Mouse (Mus musculus): Measurements from ENCODE around the gene Srrd. TPM values are rescaled to one million over a fixed set of nuclear protein-coding genes. Genes with fewer than 3 reads are reported as not detected.

Srrd gene
- polyA plus RNA-seq, 1 experiment from 2014 or later: 61.9 TPM

GRCm38 (mm10) chr5:112355910-112356309 lies 13.1 kb upstream of the Srrd start, which contains the start of gene Gm6583:
Gene Gm6583, minus strand, starts transcription at chr5:112356033.
- no peak within 1 kb of the TSS for H3K4me3 ChIP-seq (replicated peaks)
- no peaks in the 10 kb centered on the region for H3K4me1 ChIP-seq
- H3K36me3 ChIP-seq: peaks cover 59% of the 10 kb centered on the region
- H3K9me3 ChIP-seq (replicated peaks): no peaks in the 10 kb centered on the region
- WGBS: 61% methylated on average over 13 of the region's 13 CpGs
- no peak within 1 kb of the TSS for H3K4me2 ChIP-seq
- H3K9ac ChIP-seq (replicated peaks): no peak within 1 kb of the TSS
- H3K27me3 ChIP-seq (replicated peaks): no peaks in the 10 kb centered on the region
- no peak for ATAC-seq (ENCODE audit: low FRiP score)
- no peak within 1 kb of the TSS for H3K27ac ChIP-seq (replicated peaks)

- Histone ChIP-seq H3K4me2 (no peak overlapping the region), H3K36me3 (peaks cover 63% of the 10 kb centered on the region), H3K4me3 (replicated peaks) (no peak overlapping the region), H3K27me3 (replicated peaks) (no peaks in the 10 kb centered on the region), H3K4me1 (no peaks in the 10 kb centered on the region), H3K9me3 (replicated peaks) (no peaks in the 10 kb centered on the region), H3K9ac (replicated peaks) (no peak overlapping the region), H3K27ac (replicated peaks) (no peak overlapping the region)
- ATAC-seq (ENCODE audit: low FRiP score): no peak
- WGBS: 88% methylated on average over 6 of the region's 6 CpGs
These were observed 12.7 kb upstream of the Srrd start for GRCm38 (mm10) chr5:112355493-112355892.

GRCm38 (mm10) chr5:112349169-112349568 lies 6.3 kb upstream of the Srrd start:
- no peak for ATAC-seq (ENCODE audit: low FRiP score)
- Histone ChIP-seq H3K36me3 (peaks cover 56% of the 10 kb centered on the region), H3K27me3 (replicated peaks) (no peaks in the 10 kb centered on the region), H3K9ac (replicated peaks) (no peak overlapping the region), H3K4me1 (peaks cover 26% of the 10 kb centered on the region), H3K4me2 (no peak overlapping the region), H3K4me3 (replicated peaks) (no peak overlapping the region), H3K9me3 (replicated peaks) (no peaks in the 10 kb centered on the region), H3K27ac (replicated peaks) (no peak overlapping the region)
- WGBS: 87% methylated on average over 8 of the region's 8 CpGs

- H3K4me2 ChIP-seq: no peak overlapping the region
These were observed 3.5 kb upstream of the Srrd start for GRCm38 (mm10) chr5:112346211-112346965.

GRCm38 (mm10) chr5:112344092-112344960 lies 1.5 kb upstream of the Srrd start:
- Histone ChIP-seq H3K27ac (replicated peaks) (no peak overlapping the region), H3K4me2 (peak overlapping the region; percentile 81; the same call in 1 of the 2 replicates), H3K9ac (replicated peaks) (peak overlapping the region; percentile 23; the same call in 1 of the 2 replicates), H3K4me1 (peaks cover 57% of the 10 kb centered on the region), H3K9me3 (replicated peaks) (no peaks in the 10 kb centered on the region), H3K36me3 (peaks cover 38% of the 10 kb centered on the region), H3K4me3 (replicated peaks) (no peak overlapping the region), H3K27me3 (replicated peaks) (no peaks in the 10 kb centered on the region)
- WGBS: 75% methylated on average over 6 of the region's 6 CpGs
- ATAC-seq (ENCODE audit: low FRiP score): no peak

More at GRCm38 (mm10) chr5:112346211-112346965, 3.5 kb upstream of the Srrd start:
- Histone ChIP-seq H3K4me3 (replicated peaks) (no peak overlapping the region), H3K36me3 (peaks cover 41% of the 10 kb centered on the region), H3K27me3 (replicated peaks) (no peaks in the 10 kb centered on the region), H3K9ac (replicated peaks) (no peak overlapping the region), H3K27ac (replicated peaks) (no peak overlapping the region), H3K4me1 (peaks cover 48% of the 10 kb centered on the region), H3K9me3 (replicated peaks) (no peaks in the 10 kb centered on the region)
- WGBS: 79% methylated on average over 16 of the region's 16 CpGs
- no peak for ATAC-seq (ENCODE audit: low FRiP score)

- peaks cover 37% of the 10 kb centered on the region for H3K36me3 ChIP-seq
- H3K9me3 ChIP-seq (replicated peaks): no peaks in the 10 kb centered on the region
- H3K27ac ChIP-seq (replicated peaks): peak overlapping the region; percentile 56; the same call in 1 of the 2 replicates
- peak overlapping the region; percentile 76 for H3K9ac ChIP-seq (replicated peaks)
- ATAC-seq (ENCODE audit: low FRiP score): peak; percentile 72
- WGBS: 1% methylated on average over 24 of the region's 24 CpGs
- H3K4me2 ChIP-seq: peak overlapping the region; percentile 81
- H3K27me3 ChIP-seq (replicated peaks): no peaks in the 10 kb centered on the region
- peak overlapping the region; percentile 82 for H3K4me3 ChIP-seq (replicated peaks)
- H3K4me1 ChIP-seq: peaks cover 57% of the 10 kb centered on the region
These were observed 360 bp upstream of the Srrd start for GRCm38 (mm10) chr5:112343205-112343595.

GRCm38 (mm10) chr5:112339215-112339614 lies 3.6 kb downstream of the Srrd start:
- H3K4me1 ChIP-seq: peaks cover 31% of the 10 kb centered on the region
- H3K4me3 ChIP-seq (replicated peaks): no peak overlapping the region
- no peak overlapping the region for H3K27ac ChIP-seq (replicated peaks)
- no peak overlapping the region for H3K4me2 ChIP-seq
- no peaks in the 10 kb centered on the region for H3K27me3 ChIP-seq (replicated peaks)
- no peak overlapping the region for H3K9ac ChIP-seq (replicated peaks)
- no peaks in the 10 kb centered on the region for H3K9me3 ChIP-seq (replicated peaks)
- peaks cover 64% of the 10 kb centered on the region for H3K36me3 ChIP-seq
- 71% methylated on average over 7 of the region's 7 CpGs for WGBS
- no peak for ATAC-seq (ENCODE audit: low FRiP score)

- Histone ChIP-seq H3K4me1 (peaks cover 15% of the 10 kb centered on the region), H3K4me3 (replicated peaks) (no peak overlapping the region), H3K36me3 (peaks cover 86% of the 10 kb centered on the region), H3K4me2 (no peak overlapping the region), H3K9me3 (replicated peaks) (no peaks in the 10 kb centered on the region), H3K9ac (replicated peaks) (no peak overlapping the region), H3K27me3 (replicated peaks) (no peaks in the 10 kb centered on the region), H3K27ac (replicated peaks) (no peak overlapping the region)
- 96% methylated on average over 22 of the region's 22 CpGs for WGBS
- no peak for ATAC-seq (ENCODE audit: low FRiP score)
These were observed 5.8 kb downstream of the Srrd start for GRCm38 (mm10) chr5:112337004-112337403.

- no peak for ATAC-seq (ENCODE audit: low FRiP score)
- no peaks in the 10 kb centered on the region for H3K9me3 ChIP-seq (replicated peaks)
- no peaks in the 10 kb centered on the region for H3K4me1 ChIP-seq
- H3K9ac ChIP-seq (replicated peaks): no peak overlapping the region
- no peak overlapping the region for H3K27ac ChIP-seq (replicated peaks)
- H3K4me2 ChIP-seq: no peak overlapping the region
- H3K27me3 ChIP-seq (replicated peaks): no peaks in the 10 kb centered on the region
- H3K36me3 ChIP-seq: peaks cover 94% of the 10 kb centered on the region
- H3K4me3 ChIP-seq (replicated peaks): no peak overlapping the region
- 28% methylated on average over 2 of the region's 2 CpGs for WGBS
These were observed 7.4 kb downstream of the Srrd start for GRCm38 (mm10) chr5:112335473-112335872.

GRCm38 (mm10) chr5:112329805-112330564 lies 12.9 kb downstream of the Srrd start:
- Histone ChIP-seq H3K9me3 (replicated peaks) (no peaks in the 10 kb centered on the region), H3K4me3 (replicated peaks) (no peak overlapping the region), H3K4me2 (no peak overlapping the region), H3K27me3 (replicated peaks) (no peaks in the 10 kb centered on the region), H3K4me1 (peaks cover 26% of the 10 kb centered on the region), H3K27ac (replicated peaks) (no peak overlapping the region), H3K36me3 (peaks cover 68% of the 10 kb centered on the region), H3K9ac (replicated peaks) (no peak overlapping the region)
- 94% methylated on average over 14 of the region's 14 CpGs for WGBS
- ATAC-seq (ENCODE audit: low FRiP score): no peak

GRCm38 (mm10) chr5:112327854-112328253 lies 15.0 kb downstream of the Srrd start:
- no peaks in the 10 kb centered on the region for H3K9me3 ChIP-seq (replicated peaks)
- peaks cover 46% of the 10 kb centered on the region for H3K36me3 ChIP-seq
- H3K27ac ChIP-seq (replicated peaks): no peak overlapping the region
- 92% methylated on average over 15 of the region's 15 CpGs for WGBS
- H3K4me3 ChIP-seq (replicated peaks): no peak overlapping the region
- H3K27me3 ChIP-seq (replicated peaks): no peaks in the 10 kb centered on the region
- H3K4me1 ChIP-seq: peaks cover 30% of the 10 kb centered on the region
- no peak overlapping the region for H3K4me2 ChIP-seq
- H3K9ac ChIP-seq (replicated peaks): no peak overlapping the region
- no peak for ATAC-seq (ENCODE audit: low FRiP score)

Data from neural tube, embryonic 15.5 days (tissue).